Mouse (Mus musculus) thymus, adult 2 months (tissue): ENCODE measurements around the gene Lrrc26.

ENCODE experiments used
- CTCF ChIP-seq: fragments of 200-500 bp; IDR thresholded peaks from 2 replicates; pipeline ENCODE4 v1.5.1; 2012; ENCODE audit warnings: mild to moderate bottlenecking, control low read depth, low read length, moderate library complexity, borderline replicate concordance; ENCODE audit not compliant: control insufficient read depth, poor library complexity, insufficient read depth; ENCODE audit errors: extremely low read depth
- POLR2A ChIP-seq: fragments of 200-500 bp; IDR thresholded peaks from 2 replicates; pipeline ENCODE4 v1.6.1; 2012; ENCODE audit warnings: mild to moderate bottlenecking, low read length, control low read depth, moderate library complexity; ENCODE audit not compliant: control insufficient read depth, poor library complexity, insufficient read depth; ENCODE audit errors: extremely low read depth

- TF ChIP-seq CTCF = no peak
- no peak for TF ChIP-seq POLR2A
These were observed 48.6 kb downstream of the Lrrc26 start for GRCm38 (mm10) chr2:25338303-25338702.
